Mouse (Mus musculus): Measurements from ENCODE around the gene Gtf2f2. TPM values are rescaled to one million over a fixed set of nuclear protein-coding genes. Genes with fewer than 3 reads are reported as not detected.
A peak's percentile ranks its signal among the peaks of the same experiment; 100 is the strongest.

Gtf2f2 gene
- 30.2 TPM for polyA plus RNA-seq (2012; fragmentation: generic; extraction: Trizol)
- long read RNA-seq, experiment 1, transcript Gtf2f2-201 (8 exons, 1,467 nt) = major isoform, 22 of 31 reads
- long read RNA-seq, experiment 1, partial matches to known transcripts = 2 of 31 reads
- long read RNA-seq, experiment 1, other reads (novel, unspliced or antisense) = 7 of 31 reads
- long read RNA-seq, experiment 2, transcript Gtf2f2-201 (8 exons, 1,467 nt) = major isoform, 101 of 114 reads
- long read RNA-seq, experiment 2, partial matches to known transcripts = 3 of 114 reads
- long read RNA-seq, experiment 2, other reads (novel, unspliced or antisense) = 10 of 114 reads

- H3K79me2 ChIP-seq (ENCODE audit: control insufficient read depth, insufficient read depth) = peaks cover 53% of the 10 kb centered on the region
- no peaks in the 10 kb centered on the region for H3K27me3 ChIP-seq (ENCODE audit: control insufficient read depth, insufficient read depth, insufficient read length)
- H3ac ChIP-seq (ENCODE audit: control insufficient read depth, insufficient read length, low read depth) = peak within 1 kb of the TSS; percentile 94
- H3K4me3 ChIP-seq (ENCODE audit: insufficient read depth, poor library complexity, severe bottlenecking) = peak within 1 kb of the TSS; percentile 86
- H3K79me3 ChIP-seq (ENCODE audit: low read depth) = peaks cover 43% of the 10 kb centered on the region
- H3K36me3 ChIP-seq (ENCODE audit: control insufficient read depth, insufficient read depth) = peaks cover 19% of the 10 kb centered on the region
- TF ChIP-seq USF1 (IDR thresholded peaks at IDR 0.05; ENCODE audit: low read depth) (no peak), MAX (IDR thresholded peaks at IDR 0.05) (peak; percentile 96)
Observed at GRCm38 (mm10) chr14:76010102-76011061, at the start of gene Gtf2f2. Gene Gtf2f2 (minus strand): TSS chr14:76010865.

DNA sequence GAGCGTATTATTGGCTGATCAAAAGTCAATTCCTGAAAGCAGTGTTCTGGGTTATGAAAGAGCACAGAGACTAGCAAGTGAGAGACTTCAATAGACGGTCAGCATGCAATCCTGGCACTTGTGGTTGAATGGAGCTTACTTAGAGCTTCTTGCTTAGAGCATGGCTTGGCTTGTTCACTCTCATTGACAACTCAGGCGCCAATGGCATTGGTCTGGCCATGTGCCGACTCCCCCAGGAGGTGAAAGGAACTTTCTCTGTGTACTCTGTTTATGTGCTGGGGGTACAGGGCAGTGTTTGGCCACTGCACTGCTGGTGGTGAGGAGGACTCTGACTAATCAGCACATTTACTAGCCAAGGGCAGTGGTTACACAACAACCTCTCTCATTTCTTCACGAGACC is 48.8 kb upstream of the Gtf2f2 start:
- peaks cover 17% of the 10 kb centered on the region for H3K27me3 ChIP-seq (ENCODE audit: control insufficient read depth, insufficient read depth, insufficient read length)
- H3K36me3 ChIP-seq (ENCODE audit: control insufficient read depth, insufficient read depth) = no peaks in the 10 kb centered on the region
- no peaks in the 10 kb centered on the region for H3K79me3 ChIP-seq (ENCODE audit: low read depth)
- no peaks in the 10 kb centered on the region for H3K79me2 ChIP-seq (ENCODE audit: control insufficient read depth, insufficient read depth)
- H3ac ChIP-seq (ENCODE audit: control insufficient read depth, insufficient read length, low read depth) = no peak overlapping the region
- H3K4me3 ChIP-seq (ENCODE audit: insufficient read depth, poor library complexity, severe bottlenecking) = no peak overlapping the region
- no peak for TF ChIP-seq MAX (IDR thresholded peaks at IDR 0.05)
- TF ChIP-seq CEBPB (IDR thresholded peaks at IDR 0.05; ENCODE audit: low read depth) = no peak
- TF ChIP-seq MYOD1 (IDR thresholded peaks at IDR 0.05; ENCODE audit: control insufficient read depth, insufficient read length, low read depth) = no peak
- TF ChIP-seq MYOG (IDR thresholded peaks at IDR 0.05; ENCODE audit: control insufficient read depth, extremely low read depth, insufficient read length) = no peak
- TF ChIP-seq USF1 (IDR thresholded peaks at IDR 0.05; ENCODE audit: low read depth) = no peak
- no peak for TF ChIP-seq CTCF (IDR thresholded peaks at IDR 0.05; ENCODE audit: control insufficient read depth, insufficient read depth, insufficient read length)
- TF ChIP-seq FOSL1 (IDR thresholded peaks at IDR 0.05; ENCODE audit: insufficient read depth, low read length, poor library complexity, severe bottlenecking) = no peak

- no peak overlapping the region for H3K4me3 ChIP-seq (ENCODE audit: insufficient read depth, poor library complexity, severe bottlenecking)
- TF ChIP-seq CEBPB (IDR thresholded peaks at IDR 0.05; ENCODE audit: low read depth) (no peak), MYOD1 (IDR thresholded peaks at IDR 0.05; ENCODE audit: control insufficient read depth, insufficient read length, low read depth) (no peak), MYOG (IDR thresholded peaks at IDR 0.05; ENCODE audit: control insufficient read depth, extremely low read depth, insufficient read length) (no peak), USF1 (IDR thresholded peaks at IDR 0.05; ENCODE audit: low read depth) (no peak), MAX (IDR thresholded peaks at IDR 0.05) (no peak), FOSL1 (IDR thresholded peaks at IDR 0.05; ENCODE audit: insufficient read depth, low read length, poor library complexity, severe bottlenecking) (no peak), CTCF (IDR thresholded peaks at IDR 0.05; ENCODE audit: control insufficient read depth, insufficient read depth, insufficient read length) (no peak)
- H3K27me3 ChIP-seq (ENCODE audit: control insufficient read depth, insufficient read depth, insufficient read length) = peaks cover 8% of the 10 kb centered on the region
Observed at GRCm38 (mm10) chr14:76053726-76054125, 43.1 kb upstream of the Gtf2f2 start.

GRCm38 (mm10) chr14:76051966-76052365 is 41.3 kb upstream of the Gtf2f2 start:
- no peaks in the 10 kb centered on the region for H3K79me3 ChIP-seq (ENCODE audit: low read depth)
- no peaks in the 10 kb centered on the region for H3K27me3 ChIP-seq (ENCODE audit: control insufficient read depth, insufficient read depth, insufficient read length)
- no peak overlapping the region for H3ac ChIP-seq (ENCODE audit: control insufficient read depth, insufficient read length, low read depth)
- no peaks in the 10 kb centered on the region for H3K79me2 ChIP-seq (ENCODE audit: control insufficient read depth, insufficient read depth)
- no peaks in the 10 kb centered on the region for H3K36me3 ChIP-seq (ENCODE audit: control insufficient read depth, insufficient read depth)
- no peak for TF ChIP-seq FOSL1 (IDR thresholded peaks at IDR 0.05; ENCODE audit: insufficient read depth, low read length, poor library complexity, severe bottlenecking)
- TF ChIP-seq MAX (IDR thresholded peaks at IDR 0.05) = no peak
- TF ChIP-seq CTCF (IDR thresholded peaks at IDR 0.05; ENCODE audit: control insufficient read depth, insufficient read depth, insufficient read length) = no peak
- no peak for TF ChIP-seq CEBPB (IDR thresholded peaks at IDR 0.05; ENCODE audit: low read depth)
- TF ChIP-seq MYOD1 (IDR thresholded peaks at IDR 0.05; ENCODE audit: control insufficient read depth, insufficient read length, low read depth) = no peak
- no peak for TF ChIP-seq USF1 (IDR thresholded peaks at IDR 0.05; ENCODE audit: low read depth)
- TF ChIP-seq MYOG (IDR thresholded peaks at IDR 0.05; ENCODE audit: control insufficient read depth, extremely low read depth, insufficient read length) = no peak
- no peak overlapping the region for H3K4me3 ChIP-seq (ENCODE audit: insufficient read depth, poor library complexity, severe bottlenecking)

More at GRCm38 (mm10) chr14:76053726-76054125, 43.1 kb upstream of the Gtf2f2 start:
- no peak overlapping the region for H3ac ChIP-seq (ENCODE audit: control insufficient read depth, insufficient read length, low read depth)
- no peaks in the 10 kb centered on the region for H3K36me3 ChIP-seq (ENCODE audit: control insufficient read depth, insufficient read depth)
- no peaks in the 10 kb centered on the region for H3K79me3 ChIP-seq (ENCODE audit: low read depth)
- H3K79me2 ChIP-seq (ENCODE audit: control insufficient read depth, insufficient read depth) = no peaks in the 10 kb centered on the region

- Histone ChIP-seq H3K4me3 (ENCODE audit: insufficient read depth, poor library complexity, severe bottlenecking) (no peak overlapping the region), H3K36me3 (ENCODE audit: control insufficient read depth, insufficient read depth) (no peaks in the 10 kb centered on the region), H3K79me3 (ENCODE audit: low read depth) (no peaks in the 10 kb centered on the region), H3ac (ENCODE audit: control insufficient read depth, insufficient read length, low read depth) (no peak overlapping the region), H3K27me3 (ENCODE audit: control insufficient read depth, insufficient read depth, insufficient read length) (no peaks in the 10 kb centered on the region), H3K79me2 (ENCODE audit: control insufficient read depth, insufficient read depth) (no peaks in the 10 kb centered on the region)
- TF ChIP-seq FOSL1 (IDR thresholded peaks at IDR 0.05; ENCODE audit: insufficient read depth, low read length, poor library complexity, severe bottlenecking) (no peak), CEBPB (IDR thresholded peaks at IDR 0.05; ENCODE audit: low read depth) (no peak), MAX (IDR thresholded peaks at IDR 0.05) (no peak), MYOG (IDR thresholded peaks at IDR 0.05; ENCODE audit: control insufficient read depth, extremely low read depth, insufficient read length) (no peak), CTCF (IDR thresholded peaks at IDR 0.05; ENCODE audit: control insufficient read depth, insufficient read depth, insufficient read length) (no peak), USF1 (IDR thresholded peaks at IDR 0.05; ENCODE audit: low read depth) (no peak), MYOD1 (IDR thresholded peaks at IDR 0.05; ENCODE audit: control insufficient read depth, insufficient read length, low read depth) (no peak)
Observed at GRCm38 (mm10) chr14:76045767-76046166, 35.1 kb upstream of the Gtf2f2 start.
